Mouse (Mus musculus): ENCODE measurements around the gene 1300017J02Rik.

DNA sequence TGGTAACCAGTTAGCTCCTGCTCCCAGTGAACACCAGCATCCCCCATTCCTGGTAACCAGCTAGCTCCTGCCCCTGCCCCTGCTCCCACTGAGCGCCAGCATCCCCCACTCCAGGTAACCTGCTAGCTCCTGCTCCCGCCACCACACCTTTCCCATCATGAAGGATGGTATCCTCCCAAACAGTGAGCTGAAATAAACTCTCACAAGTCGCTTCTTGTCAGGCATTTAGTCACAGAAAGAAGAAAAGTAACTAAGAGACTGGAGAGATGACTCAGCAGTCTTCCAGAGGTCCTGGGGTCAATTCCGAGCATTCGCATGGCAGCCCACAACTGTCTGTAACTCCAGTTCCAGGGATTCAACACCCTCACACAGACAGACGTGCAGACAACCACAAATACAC is 28.0 kb downstream of the 1300017J02Rik start:
- no peak for TF ChIP-seq CTCF (conservative IDR thresholded peaks at IDR 0.05; ENCODE audit: low read length)
- no peak for TF ChIP-seq NANOG (IDR thresholded peaks at IDR 0.05; ENCODE audit: borderline replicate concordance, low read length)
- TF ChIP-seq POU5F1 (IDR thresholded peaks at IDR 0.05; ENCODE audit: borderline replicate concordance, low read length): no peak
